ENCODE assay signal across 7 mouse cellular contexts in the genomic region with DNA sequence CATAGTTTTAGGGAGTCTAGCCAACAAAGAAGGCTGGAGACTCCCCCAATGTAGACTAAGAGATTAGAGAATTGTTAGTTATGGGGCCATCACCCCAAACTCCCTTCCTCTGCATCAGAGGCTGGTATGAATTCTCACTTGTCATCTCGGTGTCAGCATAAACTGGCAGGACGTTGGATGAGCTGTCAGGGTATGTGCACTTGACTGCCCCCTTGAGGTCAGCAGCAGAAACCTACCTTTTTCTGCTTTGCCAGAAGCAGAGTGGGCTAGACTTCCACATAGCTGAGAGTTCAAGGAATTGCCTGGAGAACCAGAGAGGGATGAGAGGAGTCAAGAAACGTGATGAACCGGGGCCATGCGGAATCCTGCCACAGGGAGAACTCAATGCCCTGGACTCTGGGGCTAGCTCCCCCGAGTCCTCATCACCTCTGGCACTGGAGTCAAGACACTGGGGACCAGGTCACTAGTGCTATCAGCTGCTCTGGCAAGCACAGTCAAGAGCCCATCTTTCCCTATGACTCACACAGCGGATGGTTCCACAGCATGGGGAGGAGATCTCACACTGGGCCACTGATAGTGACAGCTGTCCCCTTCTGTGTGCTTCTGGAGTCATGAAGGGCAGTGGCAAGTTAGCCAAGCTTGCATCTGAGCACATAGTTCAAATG. TPM values are rescaled to one million over a fixed set of nuclear protein-coding genes. Genes with fewer than 3 reads are reported as not detected.
A peak's percentile ranks its signal among the peaks of the same experiment; 100 is the strongest.
DNase-seq lines count a peak whose midpoint lies in the region; ATAC-seq and TF ChIP-seq lines count a peak whose summit lies in the region.

No protein-coding gene starts in this region.

- peak; percentile 42 for TF ChIP-seq CTCF in liver, adult 2 months (IDR thresholded peaks at IDR 0.05; ENCODE audit: low read depth, low read length)
- TF ChIP-seq CTCF in kidney, postnatal 0 days (IDR thresholded peaks at IDR 0.05; ENCODE audit: low read depth), result peak; percentile 63

- H3K9me3 ChIP-seq in liver, embryonic 11.5 days (ENCODE audit: control insufficient read depth, low read length), result no peaks in the 10 kb centered on the region
- H3K9me3 ChIP-seq in kidney, postnatal 0 days (replicated peaks; ENCODE audit: low read length), result no peaks in the 10 kb centered on the region

- H3K36me3 ChIP-seq in liver, adult 2 months (ENCODE audit: control insufficient read depth, insufficient read depth, low read length), result no peaks in the 10 kb centered on the region
- no peaks in the 10 kb centered on the region; the same call in 1 of the 2 replicates for H3K36me3 ChIP-seq in liver, embryonic 11.5 days (ENCODE audit: control insufficient read depth, insufficient read depth, low read length)
- H3K36me3 ChIP-seq in kidney, postnatal 0 days (ENCODE audit: insufficient read depth, low read length), result peaks cover 9% of the 10 kb centered on the region; the same call in 1 of the 2 replicates

- 62% methylated on average over 7 of the region's 7 CpGs for WGBS in liver, adult 2 months
- 65% methylated on average over 7 of the region's 7 CpGs for WGBS in liver, embryonic 11.5 days
- WGBS in kidney, postnatal 0 days, result 84% methylated on average over 7 of the region's 7 CpGs

- H3K27me3 ChIP-seq in liver, adult 2 months (ENCODE audit: control insufficient read depth, insufficient read depth, low read length), result no peaks in the 10 kb centered on the region
- H3K27me3 ChIP-seq in liver, embryonic 11.5 days (replicated peaks; ENCODE audit: control insufficient read depth, insufficient read depth, low read length), result no peaks in the 10 kb centered on the region
- no peaks in the 10 kb centered on the region for H3K27me3 ChIP-seq in kidney, postnatal 0 days (ENCODE audit: insufficient read depth, low read length)

- no peak overlapping the region for H3K4me2 ChIP-seq in liver, embryonic 11.5 days
- H3K4me2 ChIP-seq in kidney, postnatal 0 days (ENCODE audit: low read length), result no peak overlapping the region

- H3K79me2 ChIP-seq in liver, adult 2 months (ENCODE audit: control insufficient read depth, insufficient read depth, low read length), result no peaks in the 10 kb centered on the region

- H3K27ac ChIP-seq in liver, adult 2 months (replicated peaks; ENCODE audit: insufficient read depth, low read depth, low read length), result no peak overlapping the region
- no peak overlapping the region for H3K27ac ChIP-seq in liver, embryonic 11.5 days (ENCODE audit: low read depth, low read length)
- no peak overlapping the region for H3K27ac ChIP-seq in kidney, postnatal 0 days

- H3K4me3 ChIP-seq in liver, adult 2 months (ENCODE audit: insufficient read depth, low read depth, low read length), result no peak overlapping the region
- H3K4me3 ChIP-seq in liver, embryonic 11.5 days (ENCODE audit: low read depth, low read length), result no peak overlapping the region
- no peak overlapping the region for H3K4me3 ChIP-seq in kidney, postnatal 0 days (replicated peaks; ENCODE audit: low read depth, low read length)

- peak; percentile 6 for DNase-seq in liver, adult 2 months (ENCODE audit: extremely low read depth, low read depth, low spot score)
- no peak for DNase-seq in liver, embryonic 11.5 days (ENCODE audit: low spot score)
- DNase-seq in brain, adult 2 months (ENCODE audit: low read depth, low spot score), result peak; percentile 60
- DNase-seq in kidney, postnatal 0 days (ENCODE audit: low spot score), result no peak
- DNase-seq in thymus, postnatal 0 days (ENCODE audit: low spot score), result peak; percentile 64
- DNase-seq in left cerebral cortex, adult 9 months (ENCODE audit: low spot score in 2 of 2), result no peak
- no peak for DNase-seq in layer of hippocampus, adult 9-11 months

- TF ChIP-seq POLR2A in liver, adult 2 months (IDR thresholded peaks at IDR 0.05; ENCODE audit: extremely low read depth, insufficient read depth, low read length), result no peak

- no peaks in the 10 kb centered on the region for H3K4me1 ChIP-seq in liver, adult 2 months (ENCODE audit: control insufficient read depth, insufficient read depth, low read length)
- no peaks in the 10 kb centered on the region; the same call in 1 of the 2 replicates for H3K4me1 ChIP-seq in liver, embryonic 11.5 days (replicated peaks; ENCODE audit: control insufficient read depth, insufficient read depth, low read length)
- H3K4me1 ChIP-seq in kidney, postnatal 0 days (replicated peaks; ENCODE audit: insufficient read depth, low read length), result 0 out of 2 replicates have a peak, but pooled peaks cover 1% of the 10 kb centered on the region

- no peak for ATAC-seq in liver, embryonic 11.5 days (replicated peaks; ENCODE audit: low FRiP score)
- ATAC-seq in kidney, postnatal 0 days (replicated peaks; ENCODE audit: low FRiP score, low read depth), result no peak

- H3K9ac ChIP-seq in liver, adult 2 months (ENCODE audit: low read depth, low read length), result no peak overlapping the region
- H3K9ac ChIP-seq in liver, embryonic 11.5 days (ENCODE audit: low read depth, low read length), result no peak overlapping the region
- H3K9ac ChIP-seq in kidney, postnatal 0 days (ENCODE audit: low read depth, low read length), result no peak overlapping the region

RNA-seq across cellular contexts. Expression of a gene that starts 44.8 kb away (rescaled TPM):
- total RNA-seq in liver, adult 2 months (2014; rRNA removed), result 2.5 and 4.0 TPM in 2 replicates
- polyA plus RNA-seq in liver, adult 2 months (2012; rRNA removed), result 2.8 and 3.5 TPM in 2 replicates
- 8.2 and 8.4 TPM in 2 replicates for polyA plus RNA-seq in liver, embryonic 11.5 days (2014; fragmentation: Nextera tagmentation; extraction: Ambion mirVana)
- polyA plus RNA-seq in kidney, postnatal 0 days (2015; fragmentation: Nextera tagmentation; extraction: Ambion mirVana), result 21.9 and 24.2 TPM in 2 replicates
- 3.3 and 4.2 TPM in 2 replicates for polyA plus RNA-seq in thymus, postnatal 0 days (2015; fragmentation: Nextera tagmentation; extraction: Ambion mirVana)

Comparison
In these comparisons a context has a peak if more than half of its experiments do, and no peak if none do; other contexts are left out.
1. DNase-seq: peak in liver, adult 2 months (single experiment), brain, adult 2 months (single experiment) and thymus, postnatal 0 days (single experiment); none in liver, embryonic 11.5 days (single experiment), kidney, postnatal 0 days (single experiment), left cerebral cortex, adult 9 months (0 of 2) and layer of hippocampus, adult 9-11 months (single experiment).